Mouse (Mus musculus) layer of hippocampus, postnatal 25 days (tissue): ENCODE measurements around the gene Ugt1a7c. TPM values are rescaled to one million over a fixed set of nuclear protein-coding genes. Genes with fewer than 3 reads are reported as not detected.

Experiments
- DNase-seq, 2 experiments: peaks; one replicate each; pipeline ENCODE4 v3.0.0; 2022; ENCODE audit warnings: mixed read lengths in 2 of 2, low spot score in 1 of 2; ENCODE audit errors: extremely low spot score in 1 of 2
- total RNA-seq, 2 experiments: library from RNA; stranded (reverse); gene quantifications; 2 replicates each; pipeline ENCODE4 v1.2.3; 2021

Gene Ugt1a7c
- total RNA-seq, 2 experiments from 2014 or later = 0.31 to 0.57 TPM

- no peak for DNase-seq
Observed at GRCm38 (mm10) chr1:88257681-88258080, 162.8 kb downstream of the Ugt1a7c start.

DNA sequence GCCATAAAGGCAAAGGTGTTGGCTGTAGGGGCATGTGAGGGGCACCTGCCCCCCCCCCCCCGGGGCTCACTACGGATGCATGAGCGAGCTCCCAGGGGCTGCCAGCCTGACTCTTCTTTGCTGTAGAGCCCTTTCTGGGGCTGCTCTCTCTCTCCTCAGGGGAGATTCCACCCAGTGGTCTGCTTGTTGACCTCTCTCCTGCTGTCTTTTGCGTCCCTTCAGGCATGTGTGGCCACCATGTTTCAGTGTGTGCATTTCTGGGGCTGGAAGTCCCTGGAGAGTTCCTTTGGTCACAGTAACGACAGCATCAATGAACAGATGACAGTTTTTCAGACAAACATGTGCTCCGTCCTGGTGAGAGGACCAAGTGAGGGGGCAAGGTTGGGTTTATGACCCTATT lies 163.5 kb downstream of the Ugt1a7c start:
- no peak for DNase-seq

GRCm38 (mm10) chr1:88258881-88259642 lies 164.2 kb downstream of the Ugt1a7c start:
- DNase-seq = peak in 1 of 2 experiments; percentile 58

- DNase-seq = no peak
Observed at GRCm38 (mm10) chr1:88259643-88260024, 164.8 kb downstream of the Ugt1a7c start.

DNA sequence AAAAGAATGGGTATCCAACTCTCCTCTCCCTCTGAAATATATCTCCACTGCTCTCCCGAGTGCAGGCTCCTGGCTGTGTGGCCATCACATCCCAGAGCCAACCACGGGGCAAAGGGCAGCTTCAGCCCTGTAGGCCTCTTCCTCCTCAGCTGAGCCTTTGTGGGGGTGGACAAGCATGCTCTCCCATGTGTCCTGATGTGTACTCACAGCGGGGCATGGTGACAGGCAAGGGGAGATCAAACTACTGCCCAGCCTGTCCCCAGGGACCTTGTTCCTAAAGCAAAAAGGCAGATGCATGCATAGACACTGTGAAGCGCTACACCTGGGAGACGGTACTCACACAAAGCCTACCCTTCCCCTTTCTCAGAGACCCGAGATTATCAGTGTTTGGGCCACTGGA lies 165.3 kb downstream of the Ugt1a7c start:
- no peak for DNase-seq

GRCm38 (mm10) chr1:88260604-88261377 lies 165.9 kb downstream of the Ugt1a7c start:
- DNase-seq = no peak

- DNase-seq = no peak
Observed at GRCm38 (mm10) chr1:88261706-88262105, 166.8 kb downstream of the Ugt1a7c start.

DNA sequence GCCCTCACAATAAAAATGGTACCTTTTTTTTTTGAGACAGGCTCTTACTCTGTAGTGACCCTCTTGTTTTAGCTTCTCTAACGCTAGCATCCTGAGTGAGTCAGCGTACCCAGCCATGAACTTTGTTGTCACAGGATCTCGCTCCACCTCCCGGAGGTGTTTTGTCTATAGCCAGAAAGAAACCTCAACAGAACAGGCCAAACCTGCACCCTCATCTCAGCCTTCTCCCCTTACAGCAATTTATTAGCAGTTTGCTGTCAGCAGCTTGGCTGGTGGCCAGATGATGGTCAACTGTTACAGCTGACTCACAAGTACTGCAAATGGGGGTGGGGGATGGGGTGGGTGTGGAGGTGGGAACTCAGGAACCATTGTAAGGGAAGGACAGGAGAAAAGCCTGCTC lies 167.4 kb downstream of the Ugt1a7c start:
- peak in 1 of 2 experiments; percentile 57 for DNase-seq

- no peak for DNase-seq
Observed at GRCm38 (mm10) chr1:88262961-88263360, 168.1 kb downstream of the Ugt1a7c start.

DNA sequence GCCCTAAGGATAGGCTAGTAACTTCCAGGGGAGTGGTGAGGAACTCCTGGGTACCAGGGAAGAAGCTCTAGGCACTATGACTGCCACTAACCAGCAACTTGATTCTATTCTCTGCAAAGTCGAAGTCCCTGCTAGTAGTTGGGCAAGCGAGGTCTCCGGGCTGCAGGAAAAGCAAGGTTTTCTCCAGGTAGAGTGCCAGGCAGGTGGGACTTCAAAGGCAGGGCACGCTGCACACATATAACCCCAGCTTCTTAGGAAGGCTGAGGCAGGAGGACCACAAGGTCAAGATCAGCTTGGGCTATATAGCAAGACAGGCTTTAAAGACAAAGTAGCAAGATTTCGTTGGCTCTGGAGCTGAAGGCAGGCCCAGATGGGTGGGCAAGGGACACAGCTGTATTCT lies 168.9 kb downstream of the Ugt1a7c start:
- no peak for DNase-seq

DNA sequence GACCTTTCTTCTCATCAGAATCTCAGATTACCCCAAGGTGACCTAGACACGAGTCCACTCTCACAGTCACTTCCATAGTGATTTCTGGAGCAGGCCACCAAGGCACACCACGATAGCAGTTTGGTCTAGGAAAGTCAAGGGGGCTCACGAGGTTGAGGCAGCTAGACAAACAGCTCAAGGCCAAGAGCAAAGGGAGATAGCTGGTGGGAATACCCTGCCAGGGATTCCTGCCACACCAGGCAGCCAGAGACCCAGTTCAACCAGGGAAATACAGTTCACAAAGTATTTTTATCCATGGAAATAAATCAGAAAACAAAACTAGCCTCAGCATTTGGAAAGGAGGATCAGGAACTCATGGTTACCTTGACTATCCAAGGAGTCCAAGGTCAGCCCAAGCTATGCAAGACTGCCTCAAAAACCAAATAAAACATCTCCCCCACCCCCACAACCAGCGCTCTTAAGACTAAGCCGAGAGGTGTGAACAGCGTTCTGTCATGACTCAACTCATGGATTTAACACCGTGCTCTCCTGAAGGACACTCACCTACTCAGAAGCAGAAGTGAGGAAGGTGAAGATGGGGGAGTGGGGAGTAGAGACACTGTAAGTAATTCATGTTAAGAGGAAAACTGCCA lies 169.5 kb downstream of the Ugt1a7c start:
- no peak for DNase-seq

GRCm38 (mm10) chr1:88264869-88265240 lies 170.0 kb downstream of the Ugt1a7c start:
- no peak for DNase-seq

DNA sequence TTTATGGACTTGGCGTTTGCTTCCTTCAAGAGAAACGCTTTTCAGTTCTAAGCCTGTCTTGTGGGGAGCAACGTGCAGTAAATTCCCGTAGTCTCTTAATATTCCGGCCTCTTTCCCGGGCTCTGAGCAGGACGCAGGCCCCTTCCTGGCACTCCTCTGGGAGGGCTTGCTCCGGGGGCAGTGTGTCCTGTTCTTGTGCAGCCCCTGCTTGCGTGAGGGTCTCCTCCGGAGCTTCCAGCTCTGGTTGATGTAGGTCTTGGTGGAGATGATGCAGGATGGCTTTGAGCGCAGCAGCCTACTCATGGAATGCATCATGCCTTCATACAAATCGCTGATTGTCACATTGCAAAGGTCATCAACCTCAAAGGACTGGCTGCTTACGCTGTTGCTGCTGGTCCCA lies 171.3 kb downstream of the Ugt1a7c start:
- DNase-seq = no peak

- no peak for DNase-seq
Observed at GRCm38 (mm10) chr1:88267489-88267888, 172.6 kb downstream of the Ugt1a7c start.

DNA sequence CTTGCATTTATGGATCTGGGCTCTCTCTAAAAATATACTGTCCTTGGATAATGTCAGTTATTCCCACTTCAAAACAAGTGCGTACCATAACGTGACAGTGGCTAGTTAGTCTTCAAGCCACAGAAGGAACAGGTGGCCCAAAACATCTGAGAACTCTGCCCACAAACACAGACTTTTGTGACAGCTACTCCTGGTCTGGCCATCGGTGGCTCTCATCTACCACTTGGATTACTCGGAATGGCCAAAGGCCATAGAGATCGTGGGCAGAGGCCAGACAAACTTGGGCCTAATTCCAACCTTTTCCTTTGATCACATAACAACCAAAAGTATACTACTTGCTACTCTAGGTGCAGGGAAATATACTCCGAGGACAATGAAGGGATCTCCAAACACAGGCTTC lies 173.2 kb downstream of the Ugt1a7c start:
- no peak for DNase-seq

Other genes with a start within 250 kb of the Ugt1a7c start
- gene Dgkd, start 241.8 kb upstream of the Ugt1a7c start, total RNA-seq = 100 to 1,000 TPM; 105 to 129 TPM
- 10 to 100 TPM; 18.0 to 24.6 TPM for gene Usp40, start 86.5 kb upstream of the Ugt1a7c start, total RNA-seq
- gene Ugt1a10, start 39.7 kb upstream of the Ugt1a7c start, total RNA-seq = not detected
- not detected for gene Ugt1a9, start 24.3 kb upstream of the Ugt1a7c start, total RNA-seq
- gene Ugt1a8, start 7.2 kb upstream of the Ugt1a7c start, total RNA-seq = not detected
- under 1 TPM in 1 of 2 experiments, not detected in 1; 0.40 TPM for gene Ugt1a6b, start 8.2 kb downstream of the Ugt1a7c start, total RNA-seq
- 1 to 10 TPM in 1 of 2 experiments, under 1 TPM in 1; 0.57 to 1.5 TPM for gene Ugt1a6a, start 39.7 kb downstream of the Ugt1a7c start, total RNA-seq
- gene Ugt1a5, start 71.0 kb downstream of the Ugt1a7c start, total RNA-seq = not detected
- not detected for gene Ugt1a2, start 105.5 kb downstream of the Ugt1a7c start, total RNA-seq
- 1 to 10 TPM; 2.7 to 4.0 TPM for gene Dnajb3, start 110.7 kb downstream of the Ugt1a7c start, total RNA-seq
- not detected for gene Ugt1a1, start 116.9 kb downstream of the Ugt1a7c start, total RNA-seq
- gene Mroh2a, start 131.9 kb downstream of the Ugt1a7c start, total RNA-seq = under 1 TPM in 1 of 2 experiments, not detected in 1; 0.21 TPM
- gene Hjurp, start 182.6 kb downstream of the Ugt1a7c start, total RNA-seq = 10 to 100 TPM; 26.9 to 33.9 TPM
- under 1 TPM; 0.12 TPM for gene Trpm8, start 182.6 kb downstream of the Ugt1a7c start, total RNA-seq